Mouse (Mus musculus): ENCODE data around the gene Arsa.

Gene Arsa

GRCm38 (mm10) chr15:89477091-89477491 lies at the start of gene Arsa:
Gene Arsa (minus strand): TSS chr15:89477425.
- no peak for DNase-seq (ENCODE audit: low spot score in 2 of 2)

GRCm38 (mm10) chr15:89526776-89527325 lies 49.6 kb upstream of the Arsa start:
- no peak for DNase-seq (ENCODE audit: low spot score in 2 of 2)

- no peak for DNase-seq (ENCODE audit: low spot score in 2 of 2)
Measured at GRCm38 (mm10) chr15:89525896-89526295, 48.7 kb upstream of the Arsa start.

- DNase-seq (ENCODE audit: low spot score in 2 of 2), result no peak
Measured at GRCm38 (mm10) chr15:89525464-89525863, 48.2 kb upstream of the Arsa start.

GRCm38 (mm10) chr15:89524611-89525415 lies 47.6 kb upstream of the Arsa start:
- no peak for DNase-seq (ENCODE audit: low spot score in 2 of 2)

- DNase-seq (ENCODE audit: low spot score in 2 of 2), result no peak
Measured at GRCm38 (mm10) chr15:89524001-89524571, 46.9 kb upstream of the Arsa start.

GRCm38 (mm10) chr15:89523283-89523832 lies 46.1 kb upstream of the Arsa start:
- DNase-seq (ENCODE audit: low spot score in 2 of 2), result no peak

GRCm38 (mm10) chr15:89522566-89523282 lies 45.5 kb upstream of the Arsa start:
- no peak for DNase-seq (ENCODE audit: low spot score in 2 of 2)

- DNase-seq (ENCODE audit: low spot score in 2 of 2), result no peak
Measured at GRCm38 (mm10) chr15:89521951-89522350, 44.7 kb upstream of the Arsa start.

GRCm38 (mm10) chr15:89512679-89513078 lies 35.5 kb upstream of the Arsa start:
- no peak for DNase-seq (ENCODE audit: low spot score in 2 of 2)

GRCm38 (mm10) chr15:89507751-89508150 lies 30.5 kb upstream of the Arsa start:
- no peak for DNase-seq (ENCODE audit: low spot score in 2 of 2)

- DNase-seq (ENCODE audit: low spot score in 2 of 2), result no peak
Measured at GRCm38 (mm10) chr15:89504838-89505237, 27.6 kb upstream of the Arsa start.

GRCm38 (mm10) chr15:89501321-89501720 lies 24.1 kb upstream of the Arsa start:
- DNase-seq (ENCODE audit: low spot score in 2 of 2), result no peak

- DNase-seq (ENCODE audit: low spot score in 2 of 2), result no peak
Measured at GRCm38 (mm10) chr15:89500221-89500791, 23.1 kb upstream of the Arsa start.

- no peak for DNase-seq (ENCODE audit: low spot score in 2 of 2)
Measured at GRCm38 (mm10) chr15:89499784-89500220, 22.6 kb upstream of the Arsa start.

GRCm38 (mm10) chr15:89498961-89499688 lies 21.9 kb upstream of the Arsa start, which contains the start of gene Shank3:
Gene Shank3 (plus strand): TSS chr15:89499623.
- no peak for DNase-seq (ENCODE audit: low spot score in 2 of 2)

- peak in 1 of 2 experiments; percentile 26 for DNase-seq (ENCODE audit: low spot score in 2 of 2)
Measured at GRCm38 (mm10) chr15:89498049-89498960, 21.1 kb upstream of the Arsa start.

GRCm38 (mm10) chr15:89497391-89498048 lies 20.3 kb upstream of the Arsa start:
- DNase-seq (ENCODE audit: low spot score in 2 of 2), result no peak

- no peak for DNase-seq (ENCODE audit: low spot score in 2 of 2)
Measured at GRCm38 (mm10) chr15:89496841-89497240, 19.6 kb upstream of the Arsa start.

Data from natural killer cell, adult 2 months (primary cell).